Mouse (Mus musculus) right cerebral cortex, postnatal 25 days (tissue): Measurements from ENCODE around the gene Fgfr2.
A peak's percentile ranks its signal among the peaks of the same experiment; 100 is the strongest.

Experiments used
- DNase-seq: peaks from one replicate; pipeline ENCODE4 v3.0.0; 2022

The Fgfr2 gene

DNA sequence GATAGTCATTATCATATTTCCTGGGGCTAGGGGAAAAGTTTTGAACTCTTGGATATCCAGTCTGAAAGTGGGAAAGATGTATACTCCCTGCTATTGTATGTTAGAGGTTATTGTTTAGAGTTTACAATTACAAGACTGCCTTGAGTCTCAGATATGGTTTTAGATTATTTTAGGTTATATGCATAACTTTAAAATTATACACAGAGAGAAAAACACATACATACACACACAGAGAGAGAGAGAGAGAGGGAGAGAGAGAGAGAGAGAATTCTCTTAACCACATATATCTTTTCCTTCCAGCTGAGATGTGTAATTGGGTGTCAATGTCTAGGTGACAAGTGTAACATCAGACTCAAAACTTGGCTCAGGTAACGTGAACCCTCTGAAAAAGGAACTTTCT is 1789.6 kb downstream of the Fgfr2 start, which contains the start of gene Fam24a:
TSS of gene Fam24a (plus strand) at position 301 of the 400 bp plus-strand sequence.
- no peak for DNase-seq

DNA sequence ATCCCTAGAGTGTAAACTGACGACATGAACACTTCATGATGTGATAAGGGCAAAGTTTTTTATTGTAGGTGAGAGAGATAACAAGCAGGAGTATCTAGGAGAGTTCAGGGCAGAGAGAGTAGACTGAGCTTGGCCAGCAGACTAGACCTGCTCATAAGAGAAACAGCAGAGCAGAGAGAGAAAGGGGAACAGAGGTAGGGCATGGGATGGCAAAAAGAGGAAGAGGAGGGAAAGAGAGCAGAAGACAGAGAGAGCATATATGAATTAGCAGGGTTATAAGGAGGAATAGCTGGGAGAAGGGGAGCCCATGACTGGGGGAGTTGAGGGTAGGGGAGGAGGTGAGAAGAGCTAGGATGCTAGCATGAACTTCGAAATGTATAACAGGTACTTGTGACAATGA is 1791.5 kb downstream of the Fgfr2 start:
- DNase-seq, result no peak

DNA sequence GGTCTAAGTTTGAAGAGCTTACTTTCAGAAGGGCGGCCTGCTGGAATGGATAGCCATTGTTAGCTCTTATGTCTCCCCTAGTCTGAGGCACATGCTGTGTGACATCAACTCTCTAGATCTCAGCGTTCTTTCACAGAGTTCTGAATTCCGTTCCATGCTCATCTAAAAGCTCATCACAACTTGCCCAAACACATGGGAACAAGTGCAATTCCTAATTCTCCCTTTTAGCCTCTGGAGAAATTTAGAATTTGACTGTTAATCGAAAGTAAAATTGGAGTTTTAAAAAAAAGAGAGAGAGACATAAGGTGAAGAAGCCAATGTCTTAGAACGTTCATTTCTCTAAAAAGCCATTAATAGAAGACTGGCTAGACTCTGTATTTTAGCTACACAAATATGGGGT is 1793.7 kb downstream of the Fgfr2 start, which contains the start of gene Fam24b:
TSS of gene Fam24b (minus strand) at position 101 of the 400 bp plus-strand sequence.
- no peak for DNase-seq

DNA sequence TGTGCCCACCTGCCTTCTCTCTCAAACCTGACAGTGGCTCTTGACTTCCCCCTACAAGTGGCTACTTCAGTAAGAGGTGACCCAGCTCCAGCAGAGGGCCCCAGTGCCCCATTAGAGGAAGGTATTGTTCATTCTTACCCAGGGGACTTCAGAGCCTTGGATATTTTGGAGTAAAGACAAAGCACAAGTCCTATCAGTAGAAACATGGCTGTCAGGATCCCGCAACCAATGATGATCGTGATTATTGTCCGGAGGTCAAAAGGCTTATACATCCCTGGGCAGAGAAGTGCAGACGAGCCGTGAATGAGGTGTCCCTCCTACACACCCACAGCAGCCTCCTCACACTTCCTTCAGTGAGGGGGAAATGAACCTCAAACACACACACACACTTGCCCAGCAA is 1796.1 kb downstream of the Fgfr2 start:
- no peak for DNase-seq

DNA sequence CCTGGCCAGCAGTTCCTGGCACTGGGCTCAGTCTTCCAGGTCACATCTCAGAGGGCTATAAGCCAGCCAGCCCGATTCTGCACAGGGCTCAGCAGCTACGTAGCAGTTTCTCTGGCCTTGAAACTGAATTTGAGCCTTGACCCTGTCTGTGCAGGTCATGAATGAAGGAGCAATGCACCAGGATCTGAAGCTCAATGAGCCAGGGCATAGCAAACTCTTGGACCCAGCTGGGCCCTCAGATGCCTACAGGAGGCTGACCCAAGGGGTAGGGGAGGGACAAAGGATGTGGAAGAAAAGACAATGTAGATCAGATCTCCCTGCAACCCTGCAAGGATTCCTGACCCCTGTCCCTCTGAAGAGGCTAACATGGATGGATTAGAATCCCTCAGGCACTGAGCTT is 1801.0 kb downstream of the Fgfr2 start, which contains the start of gene Cuzd1:
TSS of gene Cuzd1 (minus strand) at position 101 of the 400 bp plus-strand sequence.
- DNase-seq, result no peak

DNA sequence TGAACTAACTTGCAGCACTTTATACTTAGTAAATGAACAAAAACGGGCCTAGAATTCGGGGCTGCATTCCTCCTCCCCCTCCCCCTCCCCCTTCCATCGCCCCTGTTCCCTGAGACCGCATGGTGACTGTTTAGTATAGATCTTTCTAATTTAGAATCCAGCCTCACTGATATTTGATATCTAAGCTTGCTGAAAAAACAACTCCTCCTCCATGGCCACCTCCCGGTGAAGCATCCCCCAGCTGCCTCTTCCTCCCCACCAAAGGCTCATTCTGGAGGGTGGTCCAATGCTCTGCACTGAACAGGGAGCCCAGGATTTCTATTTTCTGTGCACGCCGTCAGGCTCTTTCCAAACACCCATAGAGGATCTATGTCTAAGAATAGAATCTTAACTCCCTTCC is 1804.8 kb downstream of the Fgfr2 start:
- DNase-seq, result no peak

DNA sequence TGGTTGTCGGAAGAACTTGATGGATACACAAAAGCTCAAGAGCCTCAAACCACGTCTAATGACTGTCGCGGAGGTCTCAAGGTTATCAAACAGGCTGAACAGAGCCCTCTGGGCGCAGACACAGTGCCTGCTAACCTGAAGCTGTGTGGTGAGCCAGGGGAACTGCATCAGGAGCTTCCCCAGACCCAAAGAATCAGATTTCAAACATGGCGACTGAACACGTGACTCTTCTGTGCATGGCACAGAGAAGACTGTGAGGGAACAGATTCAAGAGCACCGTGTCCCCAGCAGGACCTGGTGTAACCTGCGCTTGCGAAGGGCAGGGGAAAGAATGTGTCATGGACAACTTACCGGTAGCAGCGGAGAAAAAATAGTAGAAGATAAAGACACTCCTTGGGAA is 1805.6 kb downstream of the Fgfr2 start:
- DNase-seq, result no peak

DNA sequence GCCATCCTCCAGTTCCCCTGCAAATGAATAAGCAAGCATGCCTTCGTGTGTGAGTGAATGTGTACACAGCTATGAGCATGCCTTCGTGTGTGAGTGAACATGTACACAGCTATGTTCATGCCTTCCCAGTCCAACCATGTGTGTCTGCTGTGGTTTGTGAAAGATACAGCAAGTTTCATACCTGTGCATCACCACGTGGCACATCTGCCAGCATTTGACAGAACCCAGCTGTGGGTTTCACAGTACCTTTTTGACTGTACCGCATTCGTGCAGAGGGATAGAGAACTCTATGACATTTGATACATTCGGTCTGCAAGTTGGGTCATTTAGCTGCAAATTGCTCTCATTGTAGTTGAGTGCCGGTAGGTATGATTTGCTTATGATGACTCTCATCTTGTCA is 1808.7 kb downstream of the Fgfr2 start:
- DNase-seq, result no peak

DNA sequence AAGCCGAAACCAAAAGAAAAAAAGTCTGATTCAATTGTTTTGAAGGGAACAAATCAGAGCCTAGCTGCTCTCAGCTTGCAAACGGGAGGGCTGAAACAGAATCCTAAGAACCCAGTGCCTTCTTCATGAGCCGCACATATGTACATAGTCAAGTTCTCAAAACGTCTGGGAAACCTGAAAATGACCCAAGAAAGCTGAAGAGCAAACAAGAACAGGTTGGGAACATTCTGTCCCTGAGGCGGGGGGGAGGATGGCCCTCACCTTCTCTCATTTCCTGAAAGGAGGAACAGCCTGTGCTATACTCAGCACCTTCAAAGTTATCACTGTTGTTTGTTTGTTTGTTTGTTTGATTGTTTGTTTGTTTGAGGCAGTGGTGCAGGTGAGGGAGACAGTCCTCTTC is 1816.4 kb downstream of the Fgfr2 start:
- no peak for DNase-seq

DNA sequence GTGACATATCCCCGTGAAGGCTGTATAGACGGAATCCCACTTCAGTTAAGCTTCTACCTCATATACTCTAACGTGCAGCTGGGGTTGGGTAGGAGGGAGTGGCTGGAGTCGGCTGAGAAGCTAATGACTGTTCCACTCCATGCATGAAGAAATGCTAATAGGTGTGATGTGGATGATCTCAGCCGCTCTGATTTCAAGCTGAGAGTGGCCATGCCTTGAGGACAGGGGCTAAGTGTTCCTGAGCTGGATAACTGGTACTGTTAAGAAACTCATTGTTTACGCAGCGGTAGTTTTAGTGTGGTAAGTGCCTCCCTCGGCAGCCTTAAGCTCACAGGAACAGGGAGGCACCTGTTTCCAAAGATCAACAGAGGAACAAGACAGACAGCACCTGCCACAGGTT is 1819.8 kb downstream of the Fgfr2 start:
- no peak for DNase-seq

DNA sequence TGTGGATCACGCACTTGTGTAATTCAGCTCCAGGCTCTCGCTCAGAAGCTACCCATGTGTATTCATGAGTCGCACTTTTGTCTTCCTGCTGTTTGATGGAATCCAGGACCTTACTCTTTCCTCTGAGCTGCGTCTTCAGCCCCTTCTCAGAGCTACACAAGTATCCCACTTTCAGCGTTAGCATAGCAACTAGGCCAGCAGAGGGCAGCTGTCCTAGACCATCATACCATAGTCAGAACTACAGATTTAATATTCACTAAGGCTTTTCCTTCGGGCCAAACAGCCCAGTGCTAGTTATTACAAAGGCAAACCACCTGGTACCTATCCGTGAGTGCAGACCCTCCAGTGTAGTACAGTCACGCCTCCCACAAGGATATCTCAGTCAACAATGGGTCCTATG is 1826.0 kb downstream of the Fgfr2 start:
- no peak for DNase-seq

DNA sequence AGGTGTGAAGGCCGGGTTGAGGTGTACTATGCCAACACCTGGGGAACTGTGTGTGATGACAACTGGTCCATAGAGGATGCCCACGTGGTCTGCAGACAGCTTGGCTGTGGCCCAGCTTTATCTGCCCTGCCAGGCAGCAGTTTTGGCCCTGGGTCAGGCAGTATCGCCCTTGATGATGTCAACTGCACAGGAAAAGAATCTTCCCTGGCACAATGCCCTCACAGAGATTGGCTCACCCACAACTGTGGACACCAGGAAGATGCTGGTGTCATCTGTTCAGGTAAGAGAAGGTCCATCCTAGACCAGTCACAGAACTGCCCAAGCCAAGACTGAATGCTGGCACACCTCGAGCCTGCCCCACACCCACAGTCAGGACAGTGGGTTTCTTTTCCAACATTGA is 1857.3 kb downstream of the Fgfr2 start:
- DNase-seq, result no peak

DNA sequence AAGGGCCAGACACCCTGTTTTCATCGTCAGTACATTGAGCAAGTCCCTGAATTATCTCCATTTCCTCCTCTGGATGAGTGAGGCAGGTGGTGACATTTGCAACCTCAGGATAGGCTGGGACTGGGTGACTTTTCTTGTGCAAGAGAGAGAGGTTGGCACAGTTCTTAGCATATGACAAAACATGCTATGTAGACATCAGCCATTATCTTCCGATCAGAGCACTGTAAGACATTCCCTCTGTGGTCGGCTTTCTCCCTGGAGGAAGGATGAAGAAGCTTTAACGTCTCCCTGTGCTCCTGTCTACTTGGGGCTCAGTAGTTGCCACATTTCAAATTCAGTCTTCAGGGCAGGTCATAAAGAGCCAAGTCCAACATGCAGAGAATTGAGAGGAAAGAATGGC is 1858.9 kb downstream of the Fgfr2 start:
- DNase-seq, result no peak

DNA sequence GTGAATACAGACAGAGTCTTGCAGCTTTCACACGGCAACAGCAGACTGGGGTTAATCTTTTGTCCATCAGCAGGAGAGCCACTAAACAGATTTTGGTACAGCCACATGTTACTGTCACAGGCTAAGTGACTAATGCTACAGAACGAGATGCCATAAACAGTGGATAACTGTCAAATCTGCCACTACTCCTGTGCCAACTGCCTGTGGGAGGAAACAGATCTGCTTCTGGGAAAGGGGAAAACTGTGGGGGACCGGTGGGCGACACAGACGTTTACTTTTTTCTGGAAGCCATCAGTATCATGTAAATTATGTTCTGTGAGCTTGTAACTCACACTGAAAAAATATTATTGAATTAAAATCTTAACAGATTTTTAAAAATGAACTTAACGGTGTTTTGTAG is 1862.2 kb downstream of the Fgfr2 start:
- DNase-seq, result peak; percentile 37

DNA sequence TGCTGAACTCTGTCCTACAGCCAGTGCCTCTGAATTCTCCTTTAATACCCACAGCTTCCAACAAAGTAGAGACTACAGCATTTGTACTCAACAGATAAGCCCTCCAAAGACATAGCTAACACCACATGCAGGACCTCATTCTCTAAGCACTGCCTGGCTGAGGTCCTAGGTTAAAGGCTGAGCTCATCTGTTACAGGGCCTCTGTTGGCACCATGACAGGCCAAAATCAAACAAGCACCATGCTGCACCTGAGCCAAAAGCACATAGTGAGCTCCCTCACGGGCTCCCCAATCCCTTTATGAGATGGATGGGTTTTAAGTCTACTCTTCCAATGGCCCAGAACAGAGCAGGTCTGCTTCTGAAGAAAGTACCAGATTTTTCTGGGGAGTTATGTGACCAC is 1865.8 kb downstream of the Fgfr2 start:
- DNase-seq, result no peak

DNA sequence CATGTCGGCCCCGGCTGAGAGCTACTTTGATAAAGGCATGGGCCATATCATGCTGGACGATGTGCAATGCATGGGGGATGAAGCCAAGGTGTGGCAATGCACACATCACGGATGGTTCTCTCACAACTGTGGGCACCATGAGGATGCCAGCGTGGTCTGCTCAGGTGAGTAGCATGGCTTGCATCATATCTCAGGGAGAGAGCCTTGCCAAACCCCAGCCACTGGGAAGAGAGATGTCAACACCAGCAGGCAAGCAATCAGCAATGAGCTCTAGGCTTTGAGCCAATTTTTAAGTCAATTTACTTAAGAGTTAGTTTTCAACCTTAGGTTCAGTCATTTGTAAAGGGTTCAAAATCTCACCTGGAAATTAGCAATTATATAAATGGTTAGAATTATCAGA is 1866.3 kb downstream of the Fgfr2 start:
- DNase-seq, result no peak

DNA sequence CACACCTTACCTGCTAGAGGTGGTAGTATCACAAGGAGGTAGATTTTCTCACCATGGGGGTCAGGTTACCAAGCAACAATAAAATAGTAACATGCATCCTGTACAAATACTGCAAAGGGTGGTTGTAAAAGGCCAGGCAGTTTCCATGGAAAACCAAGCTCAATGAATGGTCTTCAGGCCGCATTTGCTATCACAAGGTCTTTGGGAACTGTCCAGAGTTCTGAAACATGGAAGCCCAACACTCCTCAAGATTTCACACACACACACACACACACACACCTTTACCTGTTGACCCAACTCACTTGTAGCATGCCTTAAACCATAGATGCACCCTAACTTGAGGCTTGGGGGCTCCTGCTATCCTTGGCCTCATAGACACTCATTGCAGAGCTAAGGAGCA is 1878.2 kb downstream of the Fgfr2 start:
- no peak for DNase-seq

DNA sequence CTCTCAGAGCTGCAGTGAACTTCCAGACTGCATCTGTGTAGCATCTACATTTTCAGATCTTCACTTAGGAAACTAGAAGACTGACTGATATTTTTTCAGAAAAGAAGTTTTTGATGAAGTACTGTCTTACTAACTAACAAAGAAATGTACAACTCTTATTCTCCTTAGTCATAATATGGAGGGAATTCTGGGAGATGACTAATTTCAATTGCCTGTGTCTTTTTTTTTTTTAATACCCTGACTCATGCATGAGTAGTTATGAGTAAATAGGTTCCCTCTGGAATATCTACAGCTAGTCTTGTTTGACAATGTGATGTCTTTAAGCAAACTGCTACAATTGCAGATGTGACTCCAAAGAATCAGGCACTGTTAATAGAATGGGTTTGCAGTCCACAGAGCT is 1887.1 kb downstream of the Fgfr2 start:
- DNase-seq, result no peak

DNA sequence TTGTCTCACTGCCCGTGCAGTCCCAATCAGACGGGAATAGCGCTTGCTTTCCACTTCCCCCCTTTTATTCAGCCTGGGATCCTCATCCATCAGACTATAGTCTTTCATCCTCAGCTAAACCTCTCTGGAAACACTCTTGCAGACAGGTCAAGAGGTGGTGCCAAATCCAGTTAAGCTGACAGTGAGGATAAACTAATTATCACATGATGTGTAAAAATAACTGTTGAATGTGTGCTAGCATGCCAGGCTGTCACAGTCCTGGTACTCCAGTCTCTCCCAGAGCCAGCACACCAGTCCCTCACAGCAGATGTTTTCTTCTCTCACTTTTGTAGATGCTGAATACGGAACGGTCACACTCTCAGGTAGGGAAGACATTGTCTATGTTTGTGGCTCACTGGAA is 1900.1 kb downstream of the Fgfr2 start:
- DNase-seq, result no peak

DNA sequence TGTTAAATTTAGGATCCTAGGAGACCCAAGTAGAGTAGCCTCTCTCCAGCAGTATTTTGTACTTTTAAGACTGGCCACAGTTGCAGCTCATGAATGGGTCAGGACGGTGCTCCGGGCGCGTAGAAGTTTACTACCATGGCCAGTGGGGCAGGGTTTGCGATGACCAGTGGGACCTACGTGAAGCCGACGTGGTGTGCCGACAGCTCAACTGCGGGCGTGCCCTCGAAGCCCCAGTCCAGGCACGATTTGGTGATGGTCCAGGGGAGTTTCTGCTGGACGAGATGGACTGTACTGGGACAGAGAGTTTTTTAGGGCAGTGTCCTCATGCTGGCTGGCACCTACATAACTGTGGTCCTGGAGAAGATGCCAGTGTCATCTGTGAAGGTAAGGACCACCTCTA is 1935.2 kb downstream of the Fgfr2 start:
- DNase-seq, result no peak

DNA sequence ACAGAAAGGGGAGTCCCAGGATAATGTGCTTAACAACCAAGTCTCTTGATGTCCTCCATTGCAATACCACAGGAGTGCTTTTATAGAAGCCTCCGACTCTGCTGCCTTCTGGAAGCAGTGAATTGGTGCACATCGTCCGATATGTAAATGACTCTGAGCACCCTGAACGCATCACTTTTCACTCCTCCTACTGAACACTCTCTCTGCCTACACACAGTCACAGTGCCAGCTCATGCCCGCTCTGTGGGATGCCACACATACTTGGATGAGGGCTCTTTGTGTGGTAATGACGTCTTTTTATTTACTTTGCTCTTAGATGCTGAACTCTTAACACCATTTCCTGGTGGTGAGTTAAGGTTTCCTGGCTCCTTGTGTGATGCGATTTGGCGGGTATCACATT is 1936.1 kb downstream of the Fgfr2 start:
- peak; percentile 50 for DNase-seq

DNA sequence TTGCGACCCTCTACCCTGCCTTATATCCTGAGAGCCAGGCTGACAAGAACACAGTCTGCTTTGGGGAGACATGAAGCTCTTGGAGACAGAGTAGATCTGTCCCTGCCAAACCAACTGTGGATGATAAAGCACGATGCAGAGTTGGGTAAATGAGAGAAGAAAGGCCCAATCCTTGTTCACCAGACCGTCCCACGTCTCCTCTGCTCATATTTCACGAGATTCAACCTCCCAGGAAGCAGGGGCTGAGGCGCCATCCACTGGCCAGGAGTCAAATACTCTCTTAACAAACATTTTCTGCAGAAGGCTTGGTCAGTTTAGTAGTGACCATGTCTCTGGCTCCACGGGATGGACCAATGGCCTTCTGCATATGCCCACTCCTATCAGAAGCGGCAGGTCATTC is 1938.8 kb downstream of the Fgfr2 start:
- no peak for DNase-seq

DNA sequence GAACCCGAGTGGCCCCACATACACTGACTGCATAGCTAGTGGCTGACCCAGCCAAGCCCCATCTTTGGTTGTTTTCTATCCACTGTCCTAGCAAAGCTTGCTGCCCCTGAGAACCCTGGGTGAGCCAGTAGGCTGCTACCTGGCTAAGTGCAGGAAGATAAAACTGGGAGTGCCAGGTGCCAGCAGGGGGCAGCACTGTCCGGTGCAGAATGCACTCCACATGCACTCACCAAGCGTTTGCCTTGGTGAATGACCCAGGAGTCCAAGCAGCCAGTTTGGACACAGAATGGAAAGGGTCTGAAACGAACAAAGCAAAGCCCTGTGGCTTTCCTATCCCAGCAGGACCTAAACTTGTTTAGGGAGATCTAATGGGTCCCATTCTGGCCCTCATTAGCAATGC is 1940.5 kb downstream of the Fgfr2 start:
- DNase-seq, result peak; percentile 7

DNA sequence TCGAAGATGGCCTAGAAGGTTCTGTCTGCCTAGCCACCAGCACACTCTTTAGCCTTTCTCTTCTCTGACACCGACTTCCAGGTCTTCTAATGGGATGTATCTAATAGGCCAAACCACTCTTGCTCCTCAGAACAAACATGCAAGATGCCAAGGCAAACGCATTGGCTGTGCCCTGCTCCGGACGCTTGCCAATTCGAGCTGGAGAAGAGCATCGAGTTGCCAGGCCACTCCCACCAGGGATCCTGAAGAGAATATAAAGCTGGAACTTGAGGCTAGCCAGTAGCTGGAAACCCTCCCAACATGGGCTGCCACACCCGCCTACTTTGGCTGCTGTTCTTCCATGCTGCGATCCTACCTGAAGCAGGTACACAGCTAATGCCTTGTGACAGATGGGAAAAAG is 1949.0 kb downstream of the Fgfr2 start, which contains the start of gene 5430419D17Rik:
TSS of gene 5430419D17Rik (plus strand) at position 282 of the 400 bp plus-strand sequence.
- no peak for DNase-seq

DNA sequence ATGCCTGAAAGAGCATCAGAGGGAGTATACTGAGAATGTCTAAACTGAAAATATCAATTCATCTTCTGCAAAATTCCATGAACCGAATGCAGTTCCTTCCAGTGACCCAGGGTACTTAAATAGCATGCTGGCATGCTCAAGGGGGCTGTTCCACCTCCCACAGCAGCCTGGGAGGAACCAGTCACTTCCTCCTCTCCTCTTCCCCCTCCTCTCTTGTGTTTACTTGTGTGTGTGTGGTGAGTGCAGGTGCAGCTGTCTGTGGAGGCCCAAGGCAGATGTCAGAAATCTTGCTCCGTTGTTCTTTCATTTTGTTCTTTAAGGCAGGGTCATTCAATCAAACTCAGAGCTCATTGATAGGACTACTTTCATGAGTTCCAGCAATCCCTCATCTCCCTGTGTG is 1954.1 kb downstream of the Fgfr2 start:
- no peak for DNase-seq

DNA sequence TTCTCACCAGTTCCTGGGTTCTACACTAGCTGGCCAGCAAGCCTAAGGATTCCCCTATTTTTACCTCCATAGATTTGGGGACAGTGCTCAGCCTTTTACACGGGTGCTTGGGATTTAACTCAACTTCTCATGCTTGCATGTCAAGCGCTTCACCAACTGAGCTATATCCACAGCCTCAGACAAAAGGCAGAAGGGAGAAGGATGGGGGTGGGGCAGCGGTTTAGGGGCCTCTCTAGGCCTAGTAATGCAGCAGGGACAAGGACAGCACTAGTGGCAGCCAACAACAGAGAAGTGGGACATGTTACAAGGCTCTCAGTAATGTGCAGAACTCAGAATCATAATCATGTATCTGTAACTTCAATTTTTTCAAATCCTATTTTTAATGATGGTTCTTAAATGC is 1955.4 kb downstream of the Fgfr2 start:
- no peak for DNase-seq
